ENCODE assay signal across 10 mouse cellular contexts in genomic region chr12:28055518-28056280, GRCm38 (mm10).
DNase-seq lines count a peak whose midpoint lies in the region; ATAC-seq lines count a peak whose summit lies in the region.
"Had no signal": no experiment of that assay in that cellular context is flagged by ENCODE, and none has a peak within 500 bp of the region (broad histone marks: within the 10 kb centered on the region; RNA-seq: fewer than 3 reads in every experiment).

No protein-coding gene starts in this region.

- H3K4me3 ChIP-seq in hindbrain, embryonic 11.5 days (ENCODE audit: low read depth, low read length) = no peak overlapping the region
- H3K4me3 ChIP-seq in midbrain, embryonic 13.5 days (replicated peaks) = no peak overlapping the region
- H3K4me3 ChIP-seq: erythroblast, embryonic 14.5 days; lung, embryonic 15.5 days had no signal

- no peak overlapping the region for H3K9ac ChIP-seq in hindbrain, embryonic 11.5 days (ENCODE audit: low read depth, low read length)
- H3K9ac ChIP-seq in midbrain, embryonic 13.5 days (replicated peaks) = no peak overlapping the region
- H3K9ac ChIP-seq: lung, embryonic 15.5 days had no signal

- no peak overlapping the region for H3K4me2 ChIP-seq in hindbrain, embryonic 11.5 days (replicated peaks; ENCODE audit: low read depth, low read length)
- H3K4me2 ChIP-seq in midbrain, embryonic 13.5 days (replicated peaks) = 0 out of 2 replicates have a peak overlapping the region, but pooled peaks have one; percentile 17
- H3K4me2 ChIP-seq: lung, embryonic 15.5 days had no signal

- DNase-seq in heart, postnatal 4 days = peak; percentile 8
- DNase-seq in heart, postnatal 36 days = no peak
- peak; percentile 37 to 67 for DNase-seq in adrenal gland, postnatal 36 days
- peak; percentile 41 for DNase-seq in hindbrain, embryonic 11.5 days (ENCODE audit: low spot score)
- DNase-seq in thymus, postnatal 0 days (ENCODE audit: low spot score) = no peak
- DNase-seq in T-cell, adult 2 months (ENCODE audit: low spot score) = no peak
- no peak for DNase-seq in thymus, postnatal 4 days

- H3K36me3 ChIP-seq in hindbrain, embryonic 11.5 days (ENCODE audit: control insufficient read depth, insufficient read depth, low read length) = no peaks in the 10 kb centered on the region
- no peaks in the 10 kb centered on the region for H3K36me3 ChIP-seq in midbrain, embryonic 13.5 days
- H3K36me3 ChIP-seq: lung, embryonic 15.5 days had no signal

- peak; percentile 90 for ATAC-seq in hindbrain, embryonic 11.5 days (ENCODE audit: low FRiP score)
- ATAC-seq in midbrain, embryonic 13.5 days = peak; percentile 96

- no peaks in the 10 kb centered on the region for H3K27me3 ChIP-seq in hindbrain, embryonic 11.5 days (ENCODE audit: control insufficient read depth, insufficient read depth, low read length)
- H3K27me3 ChIP-seq in midbrain, embryonic 13.5 days = no peaks in the 10 kb centered on the region
- H3K27me3 ChIP-seq: lung, embryonic 15.5 days had no signal

- no peaks in the 10 kb centered on the region; the same call in 1 of the 2 replicates for H3K4me1 ChIP-seq in hindbrain, embryonic 11.5 days (replicated peaks; ENCODE audit: control insufficient read depth, insufficient read depth, low read length)
- H3K4me1 ChIP-seq in midbrain, embryonic 13.5 days (replicated peaks) = peaks cover 22% of the 10 kb centered on the region
- H3K4me1 ChIP-seq: lung, embryonic 15.5 days had no signal

- intact Hi-C loops in heart, postnatal 36 days (cut with DNase I) = no loop called here

- WGBS in hindbrain, embryonic 11.5 days = 31% methylated on average over 4 of the region's 4 CpGs
- WGBS in midbrain, embryonic 13.5 days = 25% methylated on average over 4 of the region's 4 CpGs

- no peaks in the 10 kb centered on the region for H3K9me3 ChIP-seq in hindbrain, embryonic 11.5 days (ENCODE audit: control insufficient read depth, low read length)
- H3K9me3 ChIP-seq in midbrain, embryonic 13.5 days = no peaks in the 10 kb centered on the region
- H3K9me3 ChIP-seq: lung, embryonic 15.5 days had no signal

- H3K27ac ChIP-seq in hindbrain, embryonic 11.5 days (ENCODE audit: low read depth, low read length) = peak overlapping the region; percentile 30; the same call in 1 of the 2 replicates
- H3K27ac ChIP-seq in midbrain, embryonic 13.5 days = peak overlapping the region; percentile 75
- H3K27ac ChIP-seq: lung, embryonic 15.5 days had no signal

Comparison
In these comparisons a context has a peak if more than half of its experiments do, and no peak if none do; other contexts are left out.
1. DNase-seq: peak in heart, postnatal 4 days (single experiment), adrenal gland, postnatal 36 days (2 of 2) and hindbrain, embryonic 11.5 days (single experiment); none in heart, postnatal 36 days (0 of 2), thymus, postnatal 0 days (single experiment), T-cell, adult 2 months (single experiment) and thymus, postnatal 4 days (single experiment).